21 mouse cellular contexts compared by ENCODE assay signal in the genomic region with DNA sequence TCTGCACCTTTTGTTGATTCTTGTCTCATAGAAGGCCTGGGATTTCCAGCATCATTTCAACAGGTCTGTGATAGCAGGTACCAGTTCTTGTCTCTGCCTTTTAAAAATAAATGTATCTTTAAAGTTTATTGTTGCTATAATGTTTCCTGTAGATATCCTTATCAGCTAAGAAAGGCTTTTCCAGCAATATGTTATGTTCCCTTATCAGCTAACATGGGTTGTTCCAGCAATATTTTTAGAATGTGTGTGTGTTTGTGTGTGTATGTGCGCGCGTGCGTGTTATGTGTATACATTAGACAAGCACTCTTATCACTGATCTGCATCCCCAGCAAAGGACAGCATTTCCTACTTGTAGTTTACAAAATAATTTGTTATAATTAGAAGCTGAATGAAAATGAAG. TPM values are rescaled to one million over a fixed set of nuclear protein-coding genes. Genes with fewer than 3 reads are reported as not detected.
DNase-seq lines count a peak whose midpoint lies in the region; ATAC-seq and TF ChIP-seq lines count a peak whose summit lies in the region.
"Had no signal": no experiment of that assay in that cellular context is flagged by ENCODE, and none has a peak within 500 bp of the region (broad histone marks: within the 10 kb centered on the region; RNA-seq: fewer than 3 reads in every experiment).

No protein-coding gene starts in this region.

- peaks cover 41% of the 10 kb centered on the region for H3K4me1 ChIP-seq in G1E (ENCODE audit: insufficient read depth, low read depth, low read length)
- H3K4me1 ChIP-seq in liver, embryonic 14.5 days (replicated peaks; ENCODE audit: control insufficient read depth in 2 of 2, insufficient read depth in 2 of 2, low read length in 1 of 2) = peaks cover 15 to 21% of the 10 kb centered on the region in 2 experiments
- H3K4me1 ChIP-seq in forebrain, postnatal 0 days (ENCODE audit: insufficient read depth) = peaks cover 10% of the 10 kb centered on the region

- peak overlapping the region; percentile 20 for H3K4me2 ChIP-seq in liver, embryonic 14.5 days (ENCODE audit: low read depth)
- H3K4me2 ChIP-seq in forebrain, postnatal 0 days (ENCODE audit: low read depth) = no peak overlapping the region
- H3K4me2 ChIP-seq: embryonic facial prominence, embryonic 12.5 days; forebrain, embryonic 15.5 days; heart, embryonic 13.5 days; hindbrain, embryonic 12.5 days had no signal

- H3K9me3 ChIP-seq in G1E (replicated peaks) = no peaks in the 10 kb centered on the region
- H3K9me3 ChIP-seq in liver, embryonic 14.5 days (ENCODE audit: control insufficient read depth, low read length) = no peaks in the 10 kb centered on the region
- no peaks in the 10 kb centered on the region for H3K9me3 ChIP-seq in forebrain, postnatal 0 days (ENCODE audit: low read length)
- H3K9me3 ChIP-seq: embryonic facial prominence, embryonic 12.5 days; forebrain, embryonic 15.5 days; heart, embryonic 13.5 days; hindbrain, embryonic 12.5 days had no signal

- no peaks in the 10 kb centered on the region for H3K27me3 ChIP-seq in G1E (ENCODE audit: insufficient read depth, low read length)
- H3K27me3 ChIP-seq in liver, embryonic 14.5 days (ENCODE audit: control insufficient read depth, insufficient read depth, low read length) = no peaks in the 10 kb centered on the region
- no peaks in the 10 kb centered on the region for H3K27me3 ChIP-seq in forebrain, postnatal 0 days (ENCODE audit: insufficient read depth, low read length)
- H3K27me3 ChIP-seq: embryonic facial prominence, embryonic 12.5 days; forebrain, embryonic 15.5 days; heart, embryonic 13.5 days; hindbrain, embryonic 12.5 days had no signal

- no peak overlapping the region for H3K9ac ChIP-seq in liver, embryonic 14.5 days (replicated peaks)
- H3K9ac ChIP-seq in forebrain, postnatal 0 days = no peak overlapping the region
- H3K9ac ChIP-seq: embryonic facial prominence, embryonic 12.5 days; forebrain, embryonic 15.5 days; heart, embryonic 13.5 days; hindbrain, embryonic 12.5 days had no signal

- ATAC-seq in G1E (ENCODE audit: extremely low read depth, insufficient number of reproducible peaks, low FRiP score, poor library complexity, severe bottlenecking) = peak; percentile 74
- ATAC-seq in liver, embryonic 14.5 days (ENCODE audit: insufficient read depth) = no peak
- 0 out of 2 replicates have a peak, but pooled peaks have one; percentile 23 for ATAC-seq in megakaryocyte-erythroid progenitor cell, adult 5-6 weeks (replicated peaks; ENCODE audit: low FRiP score, low TSS enrichment, poor library complexity, severe bottlenecking)
- ATAC-seq in forebrain, postnatal 0 days = no peak
- ATAC-seq: CD4-positive, CD25-positive, alpha-beta regulatory T cell, adult 4 months; forebrain, embryonic 15.5 days; hindbrain, embryonic 16.5 days had no signal

- peaks cover 2% of the 10 kb centered on the region for H3K36me3 ChIP-seq in G1E (replicated peaks)
- H3K36me3 ChIP-seq in liver, embryonic 14.5 days (replicated peaks; ENCODE audit: control insufficient read depth, insufficient read depth, low read depth) = no peaks in the 10 kb centered on the region
- H3K36me3 ChIP-seq in forebrain, postnatal 0 days (ENCODE audit: insufficient read depth) = no peaks in the 10 kb centered on the region
- H3K36me3 ChIP-seq: embryonic facial prominence, embryonic 12.5 days; forebrain, embryonic 15.5 days; heart, embryonic 13.5 days; hindbrain, embryonic 12.5 days had no signal

- TF ChIP-seq EP300 in liver, embryonic 14.5 days (IDR thresholded peaks at IDR 0.05; ENCODE audit: low read depth) = peak; percentile 85

- TF ChIP-seq CTCF in G1E (IDR thresholded peaks at IDR 0.05; ENCODE audit: low read depth, low read length) = no peak
- TF ChIP-seq CTCF in liver, embryonic 14.5 days (IDR thresholded peaks at IDR 0.05; ENCODE audit: low read depth) = no peak
- TF ChIP-seq CTCF in forebrain, postnatal 0 days (IDR thresholded peaks at IDR 0.05; ENCODE audit: low read depth) = no peak

- 16% methylated on average over 4 of the region's 4 CpGs for WGBS in liver, embryonic 14.5 days (ENCODE audit: insufficient replicate concordance)
- WGBS in forebrain, postnatal 0 days = 93% methylated on average over 4 of the region's 4 CpGs

- H3K4me3 ChIP-seq in G1E (ENCODE audit: low read depth, low read length) = no peak overlapping the region
- H3K4me3 ChIP-seq in liver, embryonic 14.5 days (ENCODE audit: insufficient read depth in 1 of 2, low read depth in 2 of 2, low read length in 2 of 2) = no peak overlapping the region
- H3K4me3 ChIP-seq in forebrain, postnatal 0 days (ENCODE audit: low read depth, low read length) = no peak overlapping the region
- H3K4me3 ChIP-seq: embryonic facial prominence, embryonic 12.5 days; forebrain, embryonic 15.5 days; heart, embryonic 13.5 days; hindbrain, embryonic 12.5 days had no signal

- H3K27ac ChIP-seq in liver, embryonic 14.5 days = no peak overlapping the region
- H3K27ac ChIP-seq in forebrain, postnatal 0 days (ENCODE audit: low read depth, low read length) = no peak overlapping the region
- H3K27ac ChIP-seq: embryonic facial prominence, embryonic 12.5 days; forebrain, embryonic 15.5 days; heart, embryonic 13.5 days; hindbrain, embryonic 12.5 days had no signal

- no peak for DNase-seq in G1E (ENCODE audit: low spot score)
- DNase-seq in MEL-GATA-1-ER (ENCODE audit: extremely low read depth, low read depth) = peak; percentile 15
- peak in 2 of 3 experiments; percentile 24 to 48 for DNase-seq in liver, embryonic 14.5 days (ENCODE audit: low read depth in 3 of 3, low spot score in 3 of 3)
- DNase-seq in forebrain, postnatal 0 days = no peak
- no peak for DNase-seq in cerebellum, adult 9-10 months
- DNase-seq in urinary bladder, postnatal 25 days (ENCODE audit: low spot score) = no peak
- DNase-seq: adrenal gland, adult 2 months; adrenal gland, postnatal 36 days; B cell, adult 2 months; cerebellum, adult 11 months; cerebellum, adult 8-10 months; cerebellum, postnatal 25 days; gastrocnemius, postnatal 14 days; heart, postnatal 4 days had no signal

RNA-seq across cellular contexts. Expression of a gene that starts 3.4 kb away (rescaled TPM):
- total RNA-seq in G1E (2014; fragmentation: Nextera tagmentation) = 3.7 and 8.8 TPM in 2 replicates
- total RNA-seq in G1E (2017) = 15.8 and 16.6 TPM in 2 replicates
- polyA plus RNA-seq in G1E (2012) = 6.2 and 9.2 TPM in 2 replicates
- polyA plus RNA-seq in liver, embryonic 14.5 days (2012; rRNA removed) = 2.9 and 4.8 TPM in 2 replicates
- 8.2 and 9.0 TPM in 2 replicates for polyA plus RNA-seq in liver, embryonic 14.5 days (2014; fragmentation: Nextera tagmentation; extraction: Ambion mirVana)
- 1.1 and 8.7 TPM in 2 replicates for total RNA-seq in megakaryocyte-erythroid progenitor cell, adult 5-6 weeks (2014; fragmentation: Nextera tagmentation)
- total RNA-seq in megakaryocyte-erythroid progenitor cell, adult 5-6 weeks (2017) = 5.6 and 7.6 TPM in 2 replicates
- 9.2 and 14.5 TPM in 2 replicates for total RNA-seq in forebrain, postnatal 0 days (2014; rRNA removed)
- polyA plus RNA-seq in forebrain, postnatal 0 days (2015; fragmentation: Nextera tagmentation; extraction: Ambion mirVana) = 5.3 and 8.5 TPM in 2 replicates

RNA-seq across cellular contexts. Expression of a gene that starts 59.4 kb away (rescaled TPM):
- total RNA-seq in G1E (2014; fragmentation: Nextera tagmentation) = 50.6 and 64.6 TPM in 2 replicates
- 7.7 and 8.1 TPM in 2 replicates for total RNA-seq in G1E (2017)
- 7.7 TPM in 2 replicates for polyA plus RNA-seq in G1E (2012)
- polyA plus RNA-seq in liver, embryonic 14.5 days (2012; rRNA removed) = 2.3 and 2.8 TPM in 2 replicates
- polyA plus RNA-seq in liver, embryonic 14.5 days (2014; fragmentation: Nextera tagmentation; extraction: Ambion mirVana) = 5.6 and 6.0 TPM in 2 replicates
- 28.4 and 35.5 TPM in 2 replicates for total RNA-seq in megakaryocyte-erythroid progenitor cell, adult 5-6 weeks (2014; fragmentation: Nextera tagmentation)
- 5.6 and 7.3 TPM in 2 replicates for total RNA-seq in megakaryocyte-erythroid progenitor cell, adult 5-6 weeks (2017)
- total RNA-seq in forebrain, postnatal 0 days (2014; rRNA removed) = 10.0 and 12.3 TPM in 2 replicates
- 8.0 and 11.1 TPM in 2 replicates for polyA plus RNA-seq in forebrain, postnatal 0 days (2015; fragmentation: Nextera tagmentation; extraction: Ambion mirVana)

RNA-seq across cellular contexts. Expression of a gene that starts 59.4 kb away (rescaled TPM):
- total RNA-seq in G1E (2014; fragmentation: Nextera tagmentation) (35.1 and 52.5 TPM in 2 replicates), G1E (2017) (43.5 and 44.4 TPM in 2 replicates)
- 3.8 and 4.0 TPM in 2 replicates for polyA plus RNA-seq in G1E (2012)
- polyA plus RNA-seq in liver, embryonic 14.5 days (2012; rRNA removed) = 10.1 and 11.8 TPM in 2 replicates
- polyA plus RNA-seq in liver, embryonic 14.5 days (2014; fragmentation: Nextera tagmentation; extraction: Ambion mirVana) = 13.4 and 15.0 TPM in 2 replicates
- total RNA-seq in megakaryocyte-erythroid progenitor cell, adult 5-6 weeks (2014; fragmentation: Nextera tagmentation) = 83.2 and 87.6 TPM in 2 replicates
- total RNA-seq in megakaryocyte-erythroid progenitor cell, adult 5-6 weeks (2017) = 29.9 and 34.8 TPM in 2 replicates
- 89.2 and 98.1 TPM in 2 replicates for total RNA-seq in forebrain, postnatal 0 days (2014; rRNA removed)
- polyA plus RNA-seq in forebrain, postnatal 0 days (2015; fragmentation: Nextera tagmentation; extraction: Ambion mirVana) = 38.2 and 44.8 TPM in 2 replicates

Comparison
In these comparisons a context has a peak if more than half of its experiments do, and no peak if none do; other contexts are left out.
1. ATAC-seq: peak in G1E (single experiment) and megakaryocyte-erythroid progenitor cell, adult 5-6 weeks (single experiment); none in liver, embryonic 14.5 days (single experiment) and forebrain, postnatal 0 days (single experiment).
2. DNase-seq: peak in MEL-GATA-1-ER (single experiment) and liver, embryonic 14.5 days (2 of 3); none in G1E (single experiment), forebrain, postnatal 0 days (single experiment), cerebellum, adult 9-10 months (single experiment) and urinary bladder, postnatal 25 days (single experiment).